Mouse (Mus musculus) adrenal gland, postnatal 4 days (tissue): ENCODE measurements around the gene Snx11. TPM values are rescaled to one million over a fixed set of nuclear protein-coding genes. Genes with fewer than 3 reads are reported as not detected.

Source experiments
- total RNA-seq, 2 experiments: library from RNA; stranded (reverse); gene quantifications; 2 replicates each; pipeline ENCODE4 v1.2.3; 2021

Gene Snx11
- total RNA-seq, 2 experiments from 2014 or later, result 27.8 TPM

Other genes starting within 250 kb of the Snx11 start
- 100 to 1,000 TPM in 1 of 2 experiments, 10 to 100 TPM in 1; 93.5 to 109 TPM for gene Cbx1, start 11.6 kb upstream of the Snx11 start, total RNA-seq
- 100 to 1,000 TPM; 269 to 272 TPM for gene Nfe2l1, start 52.4 kb upstream of the Snx11 start, total RNA-seq
- 10 to 100 TPM; 53.2 to 62.5 TPM for gene Copz2, start 72.3 kb upstream of the Snx11 start, total RNA-seq
- 10 to 100 TPM; 71.6 to 74.7 TPM for gene Cdk5rap3, start 138.9 kb upstream of the Snx11 start, total RNA-seq
- 1 to 10 TPM in 1 of 2 experiments, under 1 TPM in 1; 0.28 to 7.8 TPM for gene Prr15l, start 150.5 kb upstream of the Snx11 start, total RNA-seq
- 10 to 100 TPM; 27.5 to 35.0 TPM for gene Pnpo, start 166.4 kb upstream of the Snx11 start, total RNA-seq
- gene Sp2, start 205.4 kb upstream of the Snx11 start, total RNA-seq, result 10 to 100 TPM; 23.3 to 26.0 TPM
- gene Sp6, start 235.8 kb upstream of the Snx11 start, total RNA-seq, result under 1 TPM; 0.42 TPM